Mouse (Mus musculus) gastrocnemius, adult 18-20 months (tissue): ENCODE data around the gene Sema7a. TPM values are rescaled to one million over a fixed set of nuclear protein-coding genes. Genes with fewer than 3 reads are reported as not detected.

ENCODE experiments used
- DNase-seq: peaks from one replicate; pipeline ENCODE4 v3.0.0; 2021; ENCODE audit warnings: low spot score
- long read RNA-seq, 2 experiments: library from polyadenylated mRNA; stranded (forward); transcript quantifications; one replicate each; pipeline ENCODE4 v2.0.0; 2021
- total RNA-seq, 2 experiments: library from RNA; stranded (reverse); gene quantifications; 2 replicates each; pipeline ENCODE4 v1.2.3; 2021

The Sema7a gene
- 10 to 100 TPM; 10.6 to 13.0 TPM for total RNA-seq
- long read RNA-seq, experiment 1, partial matches to known transcripts: 0 of 1 reads
- long read RNA-seq, experiment 1, other reads (novel, unspliced or antisense): 1 of 1 reads
- long read RNA-seq, experiment 2, partial matches to known transcripts: 0 of 2 reads
- long read RNA-seq, experiment 2, other reads (novel, unspliced or antisense): 2 of 2 reads

- peak; percentile 68 for DNase-seq
Measured at GRCm38 (mm10) chr9:57939431-57940348, at the start of gene Sema7a. Gene Sema7a, plus strand, starts transcription at chr9:57940112.

GRCm38 (mm10) chr9:57900478-57900877 lies 39.4 kb upstream of the Sema7a start:
- no peak for DNase-seq

GRCm38 (mm10) chr9:57901197-57901596 lies 38.7 kb upstream of the Sema7a start:
- no peak for DNase-seq

GRCm38 (mm10) chr9:57901601-57902000 lies 38.3 kb upstream of the Sema7a start:
- DNase-seq: no peak

GRCm38 (mm10) chr9:57902132-57902531 lies 37.8 kb upstream of the Sema7a start:
- DNase-seq: no peak

GRCm38 (mm10) chr9:57903589-57904249 lies 36.2 kb upstream of the Sema7a start:
- no peak for DNase-seq

GRCm38 (mm10) chr9:57904250-57904644 lies 35.7 kb upstream of the Sema7a start:
- DNase-seq: no peak

DNA sequence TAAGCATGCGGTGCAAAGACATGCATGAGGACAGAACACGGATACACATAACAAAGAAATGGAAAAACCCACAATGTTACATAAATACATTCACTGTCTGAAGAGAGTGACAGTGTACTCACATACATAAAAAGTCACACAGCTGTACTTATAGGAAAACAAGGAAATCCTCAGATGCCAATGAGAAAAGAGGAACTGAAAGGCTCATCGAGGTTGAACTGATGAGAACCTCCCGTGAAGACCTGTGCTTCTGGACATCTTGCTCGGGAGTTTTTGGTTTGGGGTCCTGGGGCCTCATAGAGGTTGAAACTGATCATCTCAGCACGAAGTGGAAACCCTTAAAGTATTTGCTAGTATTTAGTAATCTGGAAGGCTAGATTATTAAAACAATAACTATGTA lies 32.7 kb upstream of the Sema7a start:
- no peak for DNase-seq

DNA sequence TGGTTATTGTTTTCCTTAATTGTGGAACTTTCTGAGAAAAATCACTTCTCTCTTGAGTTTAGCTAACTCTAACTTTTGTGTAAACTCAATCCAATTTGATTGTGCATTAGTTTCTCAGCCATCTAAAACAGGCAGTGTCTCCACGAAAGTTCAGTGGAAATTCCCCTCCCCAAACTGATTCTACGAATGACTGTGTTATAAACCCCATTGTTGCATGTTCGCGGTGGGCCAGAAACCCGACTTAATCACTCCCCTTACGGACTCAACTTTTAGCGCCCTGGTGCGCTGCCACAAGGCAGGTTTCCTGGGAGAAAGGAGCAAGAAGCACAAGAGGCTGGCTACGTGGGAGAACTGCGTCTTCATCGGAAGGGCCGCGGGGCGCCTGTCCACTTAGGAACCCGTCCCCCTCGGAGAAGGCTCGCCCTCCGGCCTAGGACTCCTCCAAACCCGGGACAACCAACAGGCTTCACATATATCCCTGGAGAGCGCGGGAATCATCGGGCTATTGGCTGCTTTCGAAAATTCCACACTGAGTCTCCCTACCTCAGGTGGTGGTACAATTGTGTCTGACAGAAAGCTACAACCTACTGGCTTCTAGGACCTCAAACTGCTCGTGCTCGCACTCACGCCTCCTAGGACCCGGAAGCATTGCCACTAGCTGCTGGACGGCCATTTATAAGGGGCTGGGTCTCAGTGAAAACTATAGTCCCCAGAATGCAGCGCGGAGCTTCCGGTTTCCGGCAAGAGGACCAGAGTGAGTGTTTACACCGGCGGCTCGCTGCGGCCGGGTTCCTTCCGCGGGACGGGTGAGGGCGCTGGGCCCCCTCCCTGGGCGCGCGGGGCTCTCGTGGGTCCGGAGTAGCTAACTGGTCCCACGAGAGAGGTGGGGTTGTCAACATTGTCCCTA lies 29.4 kb upstream of the Sema7a start, which contains the start of gene Ubl7:
Gene Ubl7, plus strand, starts transcription at position 726 of the 907 bp plus-strand sequence.
- peak; percentile 93 for DNase-seq

GRCm38 (mm10) chr9:57912571-57912970 lies 27.3 kb upstream of the Sema7a start:
- DNase-seq: no peak

GRCm38 (mm10) chr9:57921491-57922060 lies 18.3 kb upstream of the Sema7a start:
- DNase-seq: no peak

DNA sequence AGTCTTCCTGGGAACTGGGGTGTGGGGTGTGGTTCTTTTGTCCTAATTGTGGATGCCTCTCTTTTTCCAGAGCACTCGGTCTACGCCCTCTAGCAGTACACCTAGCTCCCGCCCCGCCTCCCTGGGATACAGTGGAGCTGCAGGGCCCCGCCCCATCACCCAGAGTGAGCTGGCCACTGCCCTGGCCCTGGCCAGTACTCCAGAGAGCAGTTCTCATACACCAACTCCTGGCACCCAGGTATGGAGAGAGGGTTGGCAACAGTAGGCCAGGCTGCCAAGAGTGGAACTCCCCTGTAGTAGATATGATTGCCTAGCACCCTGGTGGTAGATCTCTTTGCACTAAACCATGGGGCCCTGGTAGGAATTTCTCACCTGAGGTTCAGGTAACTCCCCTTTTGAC lies 17.5 kb upstream of the Sema7a start:
- DNase-seq: no peak

GRCm38 (mm10) chr9:57923046-57923445 lies 16.9 kb upstream of the Sema7a start:
- DNase-seq: no peak

DNA sequence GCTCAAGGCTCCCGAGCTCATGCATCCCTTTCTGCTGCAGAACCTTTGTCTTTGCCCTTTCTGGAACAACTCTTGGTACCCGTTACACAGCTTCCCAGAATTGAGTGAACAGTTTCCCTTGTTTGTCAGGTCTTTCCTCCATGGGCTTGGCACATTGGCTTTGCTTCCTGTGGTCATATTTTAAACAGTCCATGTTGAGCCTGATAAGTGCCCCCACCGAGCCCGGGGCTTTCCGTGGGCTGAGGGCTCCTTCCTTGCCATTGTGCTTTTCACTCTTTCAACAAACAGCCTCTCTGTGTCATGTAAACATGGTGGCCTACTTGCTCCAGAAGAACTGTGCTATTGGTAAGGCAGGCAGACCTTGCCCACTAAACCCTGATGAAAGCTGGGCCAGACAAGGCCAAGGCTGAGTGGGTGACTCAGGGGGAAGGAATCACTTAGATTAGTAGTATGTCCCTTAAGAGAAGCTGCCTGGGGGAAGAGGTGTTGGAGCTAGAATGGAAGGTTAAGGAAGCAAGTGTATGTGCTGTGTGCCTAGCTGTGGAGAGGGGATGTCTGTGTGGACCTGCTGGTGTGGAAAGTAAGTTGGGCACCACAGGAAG lies 8.6 kb upstream of the Sema7a start:
- DNase-seq: no peak

GRCm38 (mm10) chr9:57932253-57932652 lies 7.7 kb upstream of the Sema7a start:
- DNase-seq: no peak

DNA sequence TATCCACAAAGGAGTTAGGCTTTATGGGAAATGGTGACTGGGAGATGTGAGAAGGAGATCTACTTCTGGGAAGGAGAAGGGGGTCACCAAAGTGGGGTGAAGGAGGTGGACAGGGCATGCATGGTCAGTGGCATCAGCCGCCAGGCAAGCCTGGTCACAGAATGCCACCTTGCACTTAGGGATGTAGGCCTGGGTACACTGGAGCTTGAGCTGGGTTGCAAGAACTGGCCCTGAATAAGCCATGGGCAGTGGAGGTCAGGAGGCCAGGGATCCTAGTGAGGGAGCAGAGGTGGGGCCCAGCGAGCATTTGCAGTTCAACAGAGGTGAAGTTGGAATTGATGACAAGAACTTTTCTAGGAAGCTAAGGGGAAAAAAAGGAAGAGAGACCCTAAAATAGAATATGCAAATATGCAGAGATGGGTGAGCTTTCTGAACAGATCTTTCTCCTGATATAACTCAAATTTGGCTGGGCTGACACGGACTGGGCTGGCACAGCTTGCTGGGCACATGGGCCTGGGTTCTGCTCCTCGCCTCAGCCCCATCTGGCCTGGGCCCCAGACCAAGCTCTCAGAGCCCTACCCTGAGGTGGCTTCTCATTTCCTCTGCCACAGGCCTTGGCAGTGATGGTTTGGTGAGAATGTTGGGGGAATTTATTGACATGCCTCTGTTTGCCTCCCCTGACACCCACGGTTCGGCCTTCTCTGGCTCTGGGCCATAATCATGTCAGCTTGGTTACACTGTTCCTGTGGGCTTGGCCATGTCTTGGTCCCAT lies 6.9 kb upstream of the Sema7a start:
- no peak for DNase-seq

DNA sequence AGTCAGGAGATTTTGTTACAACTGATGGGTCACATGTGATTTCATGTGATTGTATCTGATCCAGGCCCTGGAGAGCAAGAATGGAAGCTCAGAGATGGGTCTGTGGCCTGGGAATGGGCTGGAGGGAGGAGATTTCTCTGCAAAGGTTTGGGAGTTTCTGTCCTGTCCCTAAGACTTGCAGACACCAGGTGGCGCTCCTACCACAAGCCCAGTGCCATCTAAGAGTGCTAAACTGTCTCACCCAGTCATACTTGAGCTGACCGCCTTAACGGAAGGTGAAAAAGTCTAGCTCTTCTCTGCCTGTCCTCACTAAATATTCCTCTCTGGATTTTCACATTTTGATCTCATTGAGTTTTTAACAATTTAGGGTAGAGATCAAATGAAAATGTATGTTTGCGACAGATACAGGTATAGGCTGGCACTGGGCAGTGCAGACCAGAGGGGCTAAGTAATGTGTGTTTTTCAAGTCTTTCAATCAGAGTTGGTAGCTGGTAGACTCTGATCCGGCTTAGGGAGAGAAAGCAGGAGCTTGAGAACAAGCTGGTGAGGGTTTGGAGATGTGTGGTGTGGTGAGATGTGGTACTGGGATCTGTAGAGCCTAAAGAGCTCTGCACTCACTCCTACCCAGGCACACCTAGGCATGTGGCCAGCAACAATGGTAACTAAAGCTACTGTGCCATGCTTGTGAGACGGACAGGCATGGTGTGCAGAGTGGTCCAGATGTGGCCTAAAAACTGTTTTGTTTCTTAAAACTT lies 4.1 kb upstream of the Sema7a start:
- DNase-seq: peak; percentile 87

DNA sequence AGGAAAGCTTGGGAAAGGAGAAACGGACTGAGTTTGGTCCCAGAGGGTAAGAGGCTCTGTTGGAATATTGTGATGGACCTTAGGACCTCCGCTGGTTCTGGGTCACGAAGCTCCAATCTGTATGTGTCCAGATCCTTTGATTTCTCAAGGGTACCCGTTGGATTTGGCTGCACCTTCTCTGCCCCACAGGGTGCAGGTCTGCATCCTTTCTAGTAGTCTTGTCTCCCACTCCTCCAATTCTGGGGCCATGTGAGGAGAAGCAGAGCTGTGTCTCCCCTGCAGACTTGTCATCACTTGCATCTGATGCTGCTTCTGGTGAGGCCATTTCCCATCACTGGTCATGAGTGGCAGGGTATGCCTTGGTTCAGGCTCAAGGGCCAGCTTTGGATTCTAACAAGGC lies 2.7 kb upstream of the Sema7a start:
- DNase-seq: no peak

DNA sequence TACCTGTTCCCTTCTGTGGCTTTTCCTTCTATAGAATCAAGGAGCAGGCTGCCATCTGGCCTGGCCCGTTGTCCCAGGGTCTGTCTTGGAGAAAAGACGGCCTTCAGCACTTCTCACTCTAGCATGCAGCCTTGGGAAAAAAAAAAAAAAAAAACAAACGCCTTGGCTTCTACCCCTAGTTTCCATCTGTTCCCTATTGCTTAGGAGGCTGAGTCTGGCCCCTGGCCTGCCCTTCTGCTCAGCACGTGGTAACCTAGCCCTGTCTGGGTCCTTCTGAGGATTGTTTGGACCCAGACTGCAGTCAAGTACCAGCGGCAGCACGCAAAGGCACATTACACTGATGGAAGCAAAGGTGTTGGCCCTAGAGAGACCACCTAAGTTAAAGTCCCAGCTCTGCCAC lies 2.3 kb upstream of the Sema7a start:
- DNase-seq: no peak
